Mouse (Mus musculus): Measurements from ENCODE around the gene Slc30a7.

The Slc30a7 gene

DNA sequence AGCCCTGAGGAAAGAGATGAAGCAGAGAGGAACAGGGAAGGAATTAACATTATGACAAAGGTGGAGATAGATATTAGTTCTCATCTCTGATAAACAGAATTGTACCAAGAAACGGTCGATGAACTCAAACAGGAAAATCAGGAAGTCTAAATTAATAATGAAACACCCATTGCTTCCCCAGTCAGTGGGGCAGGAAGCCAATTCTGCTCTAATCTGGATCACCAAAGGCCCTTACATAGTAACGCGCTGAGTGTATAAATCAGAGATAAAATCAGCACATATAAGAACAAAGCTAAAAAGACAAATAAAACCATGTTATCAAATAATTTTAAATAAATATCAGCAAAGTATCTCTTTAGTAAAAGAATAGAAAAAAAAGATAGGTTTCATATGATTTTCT, 15.1 kb downstream of the Slc30a7 start:
- no peak for DNase-seq (ENCODE audit: low spot score in 2 of 2)

- DNase-seq (ENCODE audit: low spot score in 2 of 2) = no peak
These were observed 21.9 kb downstream of the Slc30a7 start for GRCm38 (mm10) chr3:115985183-115985892.

- no peak for DNase-seq (ENCODE audit: low spot score in 2 of 2)
These were observed 22.6 kb downstream of the Slc30a7 start for GRCm38 (mm10) chr3:115984653-115985052.

- no peak for DNase-seq (ENCODE audit: low spot score in 2 of 2)
These were observed 24.0 kb downstream of the Slc30a7 start for GRCm38 (mm10) chr3:115983217-115983616.

DNA sequence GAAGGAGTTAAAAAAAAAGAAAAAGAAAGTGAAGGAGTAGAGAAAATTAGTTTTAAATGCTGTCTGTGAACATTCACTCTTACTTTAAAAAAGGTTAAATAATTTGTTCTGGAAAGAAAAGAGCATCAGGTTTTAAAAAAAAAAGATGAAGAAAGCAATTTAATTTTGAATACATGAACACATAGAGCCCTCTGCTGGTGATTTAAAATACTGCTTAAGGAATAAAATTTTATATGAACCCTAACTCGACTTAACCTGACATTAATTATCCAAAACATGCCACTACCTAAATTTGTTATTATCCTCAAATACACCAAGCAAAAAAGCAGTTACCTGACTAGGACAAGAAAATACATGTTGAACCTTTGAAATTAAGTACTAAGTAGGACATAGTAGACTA, 28.2 kb downstream of the Slc30a7 start:
- no peak for DNase-seq (ENCODE audit: low spot score in 2 of 2)

- DNase-seq (ENCODE audit: low spot score in 2 of 2) = no peak
These were observed 32.2 kb downstream of the Slc30a7 start for GRCm38 (mm10) chr3:115974995-115975394.

- DNase-seq (ENCODE audit: low spot score in 2 of 2) = no peak
These were observed 33.0 kb downstream of the Slc30a7 start for GRCm38 (mm10) chr3:115974228-115974627.

- no peak for DNase-seq (ENCODE audit: low spot score in 2 of 2)
These were observed 35.1 kb downstream of the Slc30a7 start for GRCm38 (mm10) chr3:115971891-115972646.

GRCm38 (mm10) chr3:115971045-115971785, 36.0 kb downstream of the Slc30a7 start:
- DNase-seq (ENCODE audit: low spot score in 2 of 2) = no peak

GRCm38 (mm10) chr3:115968745-115969530, 38.3 kb downstream of the Slc30a7 start:
- peak in 1 of 2 experiments; percentile 10 for DNase-seq (ENCODE audit: low spot score in 2 of 2)

DNA sequence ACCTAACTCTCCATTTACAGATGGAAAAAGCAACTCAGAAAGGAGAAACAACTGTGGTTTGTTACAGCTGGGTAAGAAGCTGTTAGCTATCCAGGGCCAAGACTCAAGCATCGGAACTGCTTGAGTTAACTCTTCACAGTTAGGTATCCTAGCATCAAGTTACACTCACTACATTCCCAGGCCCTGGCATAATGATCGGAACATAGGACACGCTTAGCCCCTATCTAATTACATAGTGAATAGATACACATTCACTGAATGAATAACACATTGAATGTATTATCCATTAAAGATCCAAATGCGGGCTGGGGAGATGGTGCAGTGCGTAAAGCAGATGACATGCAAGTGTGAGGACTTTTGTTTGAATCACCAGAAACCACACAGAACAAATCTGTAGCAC, 43.1 kb downstream of the Slc30a7 start:
- no peak for DNase-seq (ENCODE audit: low spot score in 2 of 2)

- no peak for DNase-seq (ENCODE audit: low spot score in 2 of 2)
These were observed 43.6 kb downstream of the Slc30a7 start for GRCm38 (mm10) chr3:115963597-115963996.

- DNase-seq (ENCODE audit: low spot score in 2 of 2) = no peak
These were observed 45.2 kb downstream of the Slc30a7 start for GRCm38 (mm10) chr3:115962028-115962415.

DNA sequence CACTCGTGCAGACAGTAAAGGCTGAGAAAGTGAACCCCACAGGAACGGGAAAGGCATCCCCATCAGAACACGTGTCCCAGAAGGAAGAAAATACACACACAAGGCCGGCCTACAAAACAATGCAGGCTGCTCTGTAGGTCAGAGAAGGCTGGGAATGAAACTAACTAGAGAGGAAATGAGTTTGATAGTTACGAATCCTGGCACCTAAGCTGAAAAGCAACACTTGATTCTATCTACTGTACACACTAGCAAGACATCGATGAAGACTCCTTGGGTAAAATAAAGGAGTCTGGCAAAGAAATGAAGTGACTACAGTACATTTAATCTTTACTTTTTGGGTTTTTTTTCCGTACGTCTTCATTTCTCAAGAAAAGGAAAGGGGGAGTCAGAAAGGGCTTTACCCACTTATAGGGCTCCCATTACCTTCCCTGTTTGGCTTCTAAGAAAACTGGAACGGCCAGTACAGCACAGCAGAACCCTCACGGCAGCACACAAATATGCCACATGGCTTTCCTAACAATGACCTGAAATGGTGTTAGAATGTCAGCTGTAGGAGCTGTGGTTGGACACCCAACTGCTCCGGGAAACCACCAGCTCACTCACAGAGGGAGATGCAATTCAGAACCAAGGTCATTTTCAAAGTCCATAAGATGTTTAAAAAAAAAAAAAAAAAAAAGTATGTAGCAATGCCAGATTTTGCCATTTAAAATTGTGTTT, 45.7 kb downstream of the Slc30a7 start:
- no peak for DNase-seq (ENCODE audit: low spot score in 2 of 2)

GRCm38 (mm10) chr3:115957223-115957622, 50.0 kb downstream of the Slc30a7 start:
- no peak for DNase-seq (ENCODE audit: low spot score in 2 of 2)

GRCm38 (mm10) chr3:115953088-115953487, 54.1 kb downstream of the Slc30a7 start:
- DNase-seq (ENCODE audit: low spot score in 2 of 2) = no peak

GRCm38 (mm10) chr3:115952356-115952755, 54.9 kb downstream of the Slc30a7 start:
- no peak for DNase-seq (ENCODE audit: low spot score in 2 of 2)

- no peak for DNase-seq (ENCODE audit: low spot score in 2 of 2)
These were observed 56.0 kb downstream of the Slc30a7 start for GRCm38 (mm10) chr3:115951221-115951620.

GRCm38 (mm10) chr3:115949921-115950877, 57.0 kb downstream of the Slc30a7 start:
- DNase-seq (ENCODE audit: low spot score in 2 of 2) = no peak

Measured in cerebellum, postnatal 4 days (tissue).